Mouse (Mus musculus) liver, embryonic 11.5 days (tissue): ENCODE results near the gene Arntl. TPM values are rescaled to one million over a fixed set of nuclear protein-coding genes. Genes with fewer than 3 reads are reported as not detected.
A peak's percentile ranks its signal among the peaks of the same experiment; 100 is the strongest.

Experiments used
- ATAC-seq: fragments of 200-750 bp; cut with Nextera tagmentation; replicated peaks from 2 replicates; pipeline ENCODE4 v1.8.0; 2017; ENCODE audit warnings: moderate number of reproducible peaks, mild to moderate bottlenecking, moderate TSS enrichment, moderate library complexity; ENCODE audit not compliant: low FRiP score
- DNase-seq: peaks from one replicate; pipeline ENCODE4 v3.0.0-alpha.2; 2017; ENCODE audit warnings: low spot score
- H3K27ac ChIP-seq: fragments of 300-500 bp; sonication (generic); 2 replicates; pipeline ENCODE4 v1.5.1; 2014; ENCODE audit warnings: mild to moderate bottlenecking, low read depth, low read length, control low read depth
- H3K27me3 ChIP-seq: fragments of 300-500 bp; sonication (generic); replicated peaks from 2 replicates; pipeline ENCODE4 v1.6.1; 2014; ENCODE audit warnings: low read length, mixed read lengths; ENCODE audit not compliant: control insufficient read depth, insufficient read depth
- H3K36me3 ChIP-seq: fragments of 300-500 bp; sonication (generic); 2 replicates; pipeline ENCODE4 v1.6.1; 2014; ENCODE audit warnings: mild to moderate bottlenecking, low read length, moderate library complexity, mixed read lengths; ENCODE audit not compliant: control insufficient read depth, insufficient read depth
- H3K4me1 ChIP-seq: fragments of 300-500 bp; sonication (generic); replicated peaks from 2 replicates; pipeline ENCODE4 v1.6.1; 2014; ENCODE audit warnings: low read length, mixed read lengths; ENCODE audit not compliant: control insufficient read depth, insufficient read depth
- H3K4me2 ChIP-seq: fragments of 300-500 bp; sonication (generic); 2 replicates; pipeline ENCODE4 v1.6.1; 2014; ENCODE audit warnings: mild to moderate bottlenecking, control low read depth, moderate library complexity
- H3K4me3 ChIP-seq: fragments of 300-500 bp; sonication (generic); 2 replicates; pipeline ENCODE4 v1.5.1; 2014; ENCODE audit warnings: low read depth, low read length, control low read depth
- H3K9ac ChIP-seq: fragments of 300-500 bp; sonication (generic); 2 replicates; pipeline ENCODE4 v1.6.1; 2014; ENCODE audit warnings: low read depth, low read length, control low read depth
- H3K9me3 ChIP-seq: fragments of 300-500 bp; sonication (generic); 2 replicates; pipeline ENCODE4 v1.6.1; 2016; ENCODE audit warnings: low read length, inconsistent platforms, mixed read lengths; ENCODE audit not compliant: control insufficient read depth
- WGBS: fragments of 180-500 bp; shearing (Covaris S2); extraction: QIAGEN DNeasy Blood & Tissue Kit; methylation state at CpG from one replicate; pipeline ENCODE4 v1.1.7; 2014; 5-methylcytosine and 5-hydroxymethylcytosine counted together
- polyA plus RNA-seq: library from polyadenylated mRNA; unstranded; fragments of >200 nt; fragmentation: Nextera tagmentation; extraction: Ambion mirVana; gene quantifications from 2 replicates; pipeline ENCODE4 v1.2.1, GENCODE M21; 2014

The Arntl gene
- polyA plus RNA-seq = 8.4 and 9.5 TPM in 2 replicates

GRCm38 (mm10) chr7:113206644-113207470 is at the start of gene Arntl:
TSS of gene Arntl (plus strand) at chr7:113207465.
- Histone ChIP-seq H3K4me1 (peaks cover 6% of the 10 kb centered on the region; the same call in 1 of the 2 replicates), H3K36me3 (no peaks in the 10 kb centered on the region), H3K9me3 (no peaks in the 10 kb centered on the region), H3K4me3 (peak within 1 kb of the TSS; percentile 66), H3K9ac (peak within 1 kb of the TSS; percentile 51), H3K27me3 (peaks cover 59% of the 10 kb centered on the region), H3K27ac (0 out of 2 replicates have a peak within 1 kb of the TSS, but pooled peaks have one; percentile 11), H3K4me2 (peak within 1 kb of the TSS; percentile 79)
- under 1% methylated on average over 52 of the region's 52 CpGs for WGBS
- DNase-seq (peak; percentile 90), ATAC-seq (peak; percentile 97)

- 81% methylated on average over 8 of the region's 8 CpGs for WGBS
- no peak overlapping the region for H3K27ac ChIP-seq
These were observed 46.1 kb upstream of the Arntl start for GRCm38 (mm10) chr7:113161077-113161698.

GRCm38 (mm10) chr7:113164719-113165118 is 42.5 kb upstream of the Arntl start:
- no peaks in the 10 kb centered on the region for H3K27me3 ChIP-seq
- no peak overlapping the region for H3K9ac ChIP-seq
- H3K4me3 ChIP-seq = no peak overlapping the region
- no peak overlapping the region for H3K4me2 ChIP-seq
- ATAC-seq (no peak), DNase-seq (no peak)
- H3K9me3 ChIP-seq = no peaks in the 10 kb centered on the region
- no peaks in the 10 kb centered on the region for H3K36me3 ChIP-seq
- H3K27ac ChIP-seq = no peak overlapping the region
- WGBS = 70% methylated on average over 4 of the region's 4 CpGs
- H3K4me1 ChIP-seq = no peaks in the 10 kb centered on the region

More at GRCm38 (mm10) chr7:113161077-113161698, 46.1 kb upstream of the Arntl start:
- Histone ChIP-seq H3K9me3 (no peaks in the 10 kb centered on the region), H3K27me3 (no peaks in the 10 kb centered on the region), H3K9ac (no peak overlapping the region), H3K36me3 (no peaks in the 10 kb centered on the region), H3K4me2 (no peak overlapping the region), H3K4me1 (no peaks in the 10 kb centered on the region), H3K4me3 (no peak overlapping the region)
- ATAC-seq = no peak
- DNase-seq = no peak

- no peaks in the 10 kb centered on the region for H3K27me3 ChIP-seq
- no peak for ATAC-seq
- no peaks in the 10 kb centered on the region for H3K36me3 ChIP-seq
- no peak overlapping the region for H3K4me3 ChIP-seq
- 44% methylated on average over 8 of the region's 8 CpGs for WGBS
- no peaks in the 10 kb centered on the region for H3K4me1 ChIP-seq
- no peaks in the 10 kb centered on the region for H3K9me3 ChIP-seq
- H3K27ac ChIP-seq = no peak overlapping the region
- H3K9ac ChIP-seq = no peak overlapping the region
- no peak overlapping the region for H3K4me2 ChIP-seq
- no peak for DNase-seq
These were observed 40.2 kb upstream of the Arntl start for GRCm38 (mm10) chr7:113167092-113167491.

GRCm38 (mm10) chr7:113168609-113169008 is 38.7 kb upstream of the Arntl start:
- 79% methylated on average over 8 of the region's 8 CpGs for WGBS
- H3K9me3 ChIP-seq = no peaks in the 10 kb centered on the region
- no peak overlapping the region for H3K27ac ChIP-seq
- no peaks in the 10 kb centered on the region for H3K4me1 ChIP-seq
- no peak overlapping the region for H3K4me2 ChIP-seq
- no peak overlapping the region for H3K9ac ChIP-seq
- H3K27me3 ChIP-seq = no peaks in the 10 kb centered on the region
- no peak overlapping the region for H3K4me3 ChIP-seq
- DNase-seq (no peak), ATAC-seq (no peak)
- H3K36me3 ChIP-seq = no peaks in the 10 kb centered on the region

- H3K4me3 ChIP-seq = no peak overlapping the region
- H3K4me1 ChIP-seq = no peaks in the 10 kb centered on the region
- ATAC-seq (no peak), DNase-seq (no peak)
- H3K9ac ChIP-seq = no peak overlapping the region
- H3K27me3 ChIP-seq = no peaks in the 10 kb centered on the region
- H3K4me2 ChIP-seq = no peak overlapping the region
- H3K27ac ChIP-seq = no peak overlapping the region
- H3K36me3 ChIP-seq = no peaks in the 10 kb centered on the region
- no peaks in the 10 kb centered on the region for H3K9me3 ChIP-seq
- WGBS = 63% methylated on average over 2 of the region's 2 CpGs
These were observed 34.8 kb upstream of the Arntl start for GRCm38 (mm10) chr7:113172425-113172824.

- H3K9ac ChIP-seq = no peak overlapping the region
- ATAC-seq = no peak
These were observed 31.8 kb upstream of the Arntl start for GRCm38 (mm10) chr7:113175481-113175880.

GRCm38 (mm10) chr7:113178073-113178472 is 29.2 kb upstream of the Arntl start:
- Histone ChIP-seq H3K36me3 (no peaks in the 10 kb centered on the region), H3K9ac (no peak overlapping the region), H3K9me3 (no peaks in the 10 kb centered on the region), H3K4me1 (no peaks in the 10 kb centered on the region), H3K4me3 (no peak overlapping the region), H3K4me2 (no peak overlapping the region), H3K27me3 (no peaks in the 10 kb centered on the region), H3K27ac (no peak overlapping the region)
- DNase-seq = no peak
- ATAC-seq = no peak
- WGBS = 77% methylated on average over 6 of the region's 6 CpGs

More at GRCm38 (mm10) chr7:113175481-113175880, 31.8 kb upstream of the Arntl start:
- Histone ChIP-seq H3K4me3 (no peak overlapping the region), H3K36me3 (no peaks in the 10 kb centered on the region), H3K4me2 (no peak overlapping the region), H3K27ac (no peak overlapping the region), H3K9me3 (no peaks in the 10 kb centered on the region), H3K27me3 (no peaks in the 10 kb centered on the region), H3K4me1 (no peaks in the 10 kb centered on the region)
- DNase-seq = no peak
- 71% methylated on average over 4 of the region's 4 CpGs for WGBS
